Mouse (Mus musculus) forebrain, embryonic 11.5 days (tissue): ENCODE results near the gene Trim16. TPM values are rescaled to one million over a fixed set of nuclear protein-coding genes. Genes with fewer than 3 reads are reported as not detected.

Source experiments
- ATAC-seq: fragments of 200-750 bp; cut with Nextera tagmentation; replicated peaks from 2 replicates; pipeline ENCODE4 v1.8.0; 2017; ENCODE audit warnings: moderate TSS enrichment; ENCODE audit not compliant: low FRiP score
- DNase-seq: peaks from one replicate; pipeline ENCODE4 v3.0.0-alpha.2; 2017; ENCODE audit warnings: low spot score
- H3K27ac ChIP-seq: fragments of 300-500 bp; sonication (generic); 2 replicates; pipeline ENCODE4 v1.5.1; 2014; ENCODE audit warnings: low read depth, low read length
- H3K27me3 ChIP-seq: fragments of 300-500 bp; sonication (generic); 2 replicates; pipeline ENCODE4 v1.6.1; 2014; ENCODE audit warnings: mild to moderate bottlenecking, low read length, mixed read lengths; ENCODE audit not compliant: control insufficient read depth, insufficient read depth
- H3K36me3 ChIP-seq: fragments of 300-500 bp; sonication (generic); 2 replicates; pipeline ENCODE4 v1.6.1; 2014; ENCODE audit warnings: mild to moderate bottlenecking, low read length, moderate library complexity, mixed read lengths; ENCODE audit not compliant: control insufficient read depth, insufficient read depth
- H3K4me1 ChIP-seq: fragments of 300-500 bp; sonication (generic); replicated peaks from 2 replicates; pipeline ENCODE4 v1.6.1; 2014; ENCODE audit warnings: low read length, mixed read lengths; ENCODE audit not compliant: control insufficient read depth, insufficient read depth
- H3K4me2 ChIP-seq: fragments of 300-500 bp; sonication (generic); 2 replicates; pipeline ENCODE4 v1.6.1; 2014; ENCODE audit warnings: low read depth, mild to moderate bottlenecking, low read length, moderate library complexity, mixed read lengths; ENCODE audit not compliant: severe bottlenecking
- H3K4me3 ChIP-seq: fragments of 300-500 bp; sonication (generic); 2 replicates; pipeline ENCODE4 v1.5.1; 2014; ENCODE audit warnings: low read depth, low read length
- H3K9ac ChIP-seq: fragments of 300-500 bp; sonication (generic); 2 replicates; pipeline ENCODE4 v1.6.1; 2014; ENCODE audit warnings: low read length
- H3K9me3 ChIP-seq: fragments of 300-500 bp; sonication (generic); 2 replicates; pipeline ENCODE4 v1.6.1; 2016; ENCODE audit warnings: low read length, mixed read lengths; ENCODE audit not compliant: control insufficient read depth
- WGBS: fragments of 180-500 bp; shearing (Covaris S2); extraction: QIAGEN DNeasy Blood & Tissue Kit; methylation state at CpG from one replicate; pipeline ENCODE4 v1.1.7; 2014; 5-methylcytosine and 5-hydroxymethylcytosine counted together
- polyA plus RNA-seq: library from polyadenylated mRNA; unstranded; fragments of >200 nt; fragmentation: Nextera tagmentation; extraction: Ambion mirVana; gene quantifications from 2 replicates; pipeline ENCODE4 v1.2.1, GENCODE M21; 2014

Gene Trim16
- polyA plus RNA-seq: 3.5 and 4.3 TPM in 2 replicates

GRCm38 (mm10) chr11:62820059-62820541 lies at the start of gene Trim16:
Gene Trim16, plus strand, starts transcription at chr11:62820231.
- Histone ChIP-seq H3K4me3 (peak within 1 kb of the TSS; percentile 22), H3K9ac (peak within 1 kb of the TSS; percentile 35), H3K4me1 (peaks cover 10% of the 10 kb centered on the region; the same call in 1 of the 2 replicates), H3K36me3 (no peaks in the 10 kb centered on the region), H3K9me3 (no peaks in the 10 kb centered on the region), H3K4me2 (peak within 1 kb of the TSS; percentile 53), H3K27me3 (no peaks in the 10 kb centered on the region), H3K27ac (no peak within 1 kb of the TSS)
- peak; percentile 58 for DNase-seq
- WGBS: 14% methylated on average over 15 of the region's 15 CpGs
- peak; percentile 55; the same call in 1 of the 2 replicates for ATAC-seq

GRCm38 (mm10) chr11:62776510-62776909 lies 43.5 kb upstream of the Trim16 start:
- WGBS: 94% methylated on average over 7 of the region's 7 CpGs
- no peak overlapping the region for H3K9ac ChIP-seq
- H3K4me1 ChIP-seq: no peaks in the 10 kb centered on the region
- no peak overlapping the region for H3K27ac ChIP-seq
- H3K4me3 ChIP-seq: no peak overlapping the region
- no peaks in the 10 kb centered on the region for H3K27me3 ChIP-seq
- ATAC-seq (no peak), DNase-seq (no peak)
- H3K36me3 ChIP-seq: peaks cover 27% of the 10 kb centered on the region
- peaks cover 38% of the 10 kb centered on the region for H3K9me3 ChIP-seq
- H3K4me2 ChIP-seq: no peak overlapping the region

DNA sequence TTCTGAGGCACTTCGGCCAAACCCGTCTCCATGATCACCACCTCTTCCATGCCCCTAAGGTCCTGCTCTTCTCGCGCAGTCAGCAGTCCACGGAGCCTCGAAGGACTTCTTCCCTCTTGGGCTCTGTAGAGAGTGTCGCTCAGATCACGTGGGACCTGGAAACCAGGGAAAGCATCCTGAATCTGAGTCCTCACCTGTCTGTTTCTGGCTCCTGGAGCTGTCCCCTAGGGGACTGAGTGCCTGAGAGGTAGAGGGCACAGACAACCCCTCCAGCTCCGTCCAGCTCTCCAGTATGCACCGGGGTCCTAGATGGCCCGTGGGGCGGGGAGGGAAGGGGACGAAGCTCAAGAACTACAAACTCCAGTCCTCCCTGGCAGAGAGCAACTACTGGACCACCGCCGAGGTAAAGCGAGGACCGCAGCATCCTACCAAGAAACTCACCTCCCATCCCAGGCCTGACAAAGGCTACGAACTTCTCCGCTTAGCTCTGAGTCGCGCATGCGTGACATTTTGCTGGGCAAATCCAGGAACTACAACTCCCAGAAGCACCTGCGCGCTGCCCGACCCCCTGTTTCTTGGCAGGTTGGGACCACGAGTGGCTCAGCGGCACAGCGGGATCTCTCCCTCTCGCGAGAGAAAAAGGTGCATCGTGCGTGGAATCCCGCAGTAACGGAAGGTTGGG lies 31.0 kb upstream of the Trim16 start, which contains the start of gene Zfp286:
TSS of gene Zfp286 (minus strand) at position 528 of the 682 bp plus-strand sequence.
- ATAC-seq: peak; percentile 97
- H3K9me3 ChIP-seq: peaks cover 1% of the 10 kb centered on the region; the same call in 1 of the 2 replicates
- H3K4me3 ChIP-seq: peak within 1 kb of the TSS; percentile 34
- peaks cover 1% of the 10 kb centered on the region; the same call in 1 of the 2 replicates for H3K36me3 ChIP-seq
- H3K9ac ChIP-seq: peak within 1 kb of the TSS; percentile 53
- no peak within 1 kb of the TSS for H3K27ac ChIP-seq
- peak; percentile 96 for DNase-seq
- WGBS: 7% methylated on average over 34 of the region's 34 CpGs
- no peaks in the 10 kb centered on the region for H3K27me3 ChIP-seq
- peak within 1 kb of the TSS; percentile 69 for H3K4me2 ChIP-seq
- no peaks in the 10 kb centered on the region for H3K4me1 ChIP-seq

DNA sequence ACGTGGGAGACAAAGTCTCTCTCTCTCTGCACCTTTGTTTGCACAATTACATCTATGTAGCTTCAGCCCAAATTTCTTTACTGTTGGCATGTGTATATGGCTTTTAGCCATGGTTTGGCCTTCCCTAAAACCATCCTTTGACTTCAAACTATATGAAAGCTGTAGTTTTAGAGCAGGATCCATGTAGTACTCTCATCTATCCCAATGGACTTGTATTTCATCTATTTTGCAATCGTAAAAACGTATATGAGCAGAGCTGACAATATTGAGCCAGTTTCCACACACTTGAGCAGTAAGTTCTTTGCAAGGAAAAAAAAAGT lies 30.5 kb upstream of the Trim16 start:
- no peak for ATAC-seq
- H3K9me3 ChIP-seq: no peaks in the 10 kb centered on the region
- 60% methylated on average over 3 of the region's 3 CpGs for whole genome bisulfite sequencing
- H3K4me3 ChIP-seq: peak overlapping the region; percentile 34
- DNase-seq: no peak
- H3K9ac ChIP-seq: peak overlapping the region; percentile 37
- H3K4me2 ChIP-seq: peak overlapping the region; percentile 69
- H3K36me3 ChIP-seq: no peaks in the 10 kb centered on the region; the same call in 1 of the 2 replicates
- H3K27ac ChIP-seq: no peak overlapping the region
- no peaks in the 10 kb centered on the region for H3K27me3 ChIP-seq
- H3K4me1 ChIP-seq: no peaks in the 10 kb centered on the region

GRCm38 (mm10) chr11:62804119-62804518 lies 15.9 kb upstream of the Trim16 start:
- H3K9me3 ChIP-seq: no peaks in the 10 kb centered on the region
- no peak for DNase-seq
- H3K9ac ChIP-seq: no peak overlapping the region
- no peak overlapping the region for H3K27ac ChIP-seq
- no peaks in the 10 kb centered on the region for H3K36me3 ChIP-seq
- H3K4me1 ChIP-seq: no peaks in the 10 kb centered on the region
- 63% methylated on average over 13 of the region's 13 CpGs for WGBS
- H3K27me3 ChIP-seq: no peaks in the 10 kb centered on the region
- H3K4me2 ChIP-seq: no peak overlapping the region
- ATAC-seq: no peak
- H3K4me3 ChIP-seq: no peak overlapping the region

GRCm38 (mm10) chr11:62807965-62808364 lies 12.1 kb upstream of the Trim16 start:
- H3K27me3 ChIP-seq: no peaks in the 10 kb centered on the region
- no peaks in the 10 kb centered on the region for H3K4me1 ChIP-seq
- DNase-seq (no peak), ATAC-seq (no peak)
- H3K36me3 ChIP-seq: no peaks in the 10 kb centered on the region
- H3K4me2 ChIP-seq: no peak overlapping the region
- H3K9me3 ChIP-seq: no peaks in the 10 kb centered on the region
- no peak overlapping the region for H3K9ac ChIP-seq
- H3K27ac ChIP-seq: no peak overlapping the region
- WGBS: 82% methylated on average over 2 of the region's 2 CpGs
- H3K4me3 ChIP-seq: no peak overlapping the region

DNA sequence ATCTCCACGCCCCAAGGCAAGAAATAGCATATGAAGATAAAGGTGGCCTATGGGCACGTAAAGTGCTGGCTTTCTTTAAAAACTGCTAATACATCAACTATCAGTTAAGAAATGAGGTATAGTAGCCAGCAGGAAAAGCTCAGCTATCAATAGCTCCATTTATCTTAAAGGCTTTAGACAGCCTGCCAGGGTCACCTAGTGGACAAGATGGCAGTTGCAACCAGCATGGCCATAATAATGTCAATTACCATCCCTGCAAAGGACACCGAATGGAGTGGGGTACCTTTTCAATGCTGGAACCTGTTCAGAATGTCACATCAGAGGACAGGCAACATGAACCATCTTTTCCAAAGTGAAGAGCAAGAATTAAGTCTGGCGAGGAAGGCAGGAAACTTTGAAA lies 10.8 kb upstream of the Trim16 start:
- 69% methylated on average over 4 of the region's 4 CpGs for WGBS
- Histone ChIP-seq H3K4me3 (no peak overlapping the region), H3K27me3 (no peaks in the 10 kb centered on the region), H3K36me3 (no peaks in the 10 kb centered on the region), H3K9me3 (no peaks in the 10 kb centered on the region), H3K4me2 (no peak overlapping the region), H3K27ac (no peak overlapping the region), H3K4me1 (no peaks in the 10 kb centered on the region), H3K9ac (no peak overlapping the region)
- no peak for ATAC-seq
- DNase-seq: no peak

GRCm38 (mm10) chr11:62812268-62812667 lies 7.8 kb upstream of the Trim16 start:
- Histone ChIP-seq H3K4me2 (no peak overlapping the region), H3K4me3 (no peak overlapping the region), H3K27ac (no peak overlapping the region), H3K4me1 (no peaks in the 10 kb centered on the region), H3K9me3 (no peaks in the 10 kb centered on the region), H3K27me3 (no peaks in the 10 kb centered on the region), H3K36me3 (no peaks in the 10 kb centered on the region), H3K9ac (no peak overlapping the region)
- ATAC-seq: no peak
- DNase-seq: no peak
- 86% methylated on average over 6 of the region's 6 CpGs for WGBS

GRCm38 (mm10) chr11:62813497-62813896 lies 6.5 kb upstream of the Trim16 start:
- DNase-seq (no peak), ATAC-seq (no peak)
- Histone ChIP-seq H3K27me3 (no peaks in the 10 kb centered on the region), H3K4me1 (no peaks in the 10 kb centered on the region), H3K27ac (no peak overlapping the region), H3K36me3 (no peaks in the 10 kb centered on the region), H3K4me3 (no peak overlapping the region), H3K9me3 (no peaks in the 10 kb centered on the region), H3K4me2 (no peak overlapping the region), H3K9ac (no peak overlapping the region)
- WGBS: 64% methylated on average over 1 of the region's 1 CpGs
